Comparison of ENCODE assay signal across 8 mouse cellular contexts in the genomic region with DNA sequence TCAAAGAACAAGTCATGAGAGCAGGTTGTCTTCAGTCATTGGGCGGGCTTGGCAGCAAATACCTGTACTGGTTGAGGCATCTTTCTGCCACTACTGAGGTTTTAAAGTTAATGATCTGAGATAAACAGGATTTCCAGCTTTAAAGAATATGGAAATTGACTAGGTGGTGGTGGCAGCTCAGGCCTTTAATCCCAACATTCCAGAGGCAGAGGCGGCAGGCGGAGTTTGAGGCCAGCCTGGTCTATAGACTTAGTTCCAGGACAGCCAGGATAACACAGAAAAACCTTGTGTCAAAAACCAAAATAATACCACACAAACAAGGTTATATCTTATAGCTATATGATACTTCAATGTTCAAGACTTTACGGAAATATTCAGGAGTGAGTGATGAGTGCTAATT. TPM values are rescaled to one million over a fixed set of nuclear protein-coding genes. Genes with fewer than 3 reads are reported as not detected.
DNase-seq lines count a peak whose midpoint lies in the region; ATAC-seq and TF ChIP-seq lines count a peak whose summit lies in the region.

No protein-coding gene starts in this region.

- peak overlapping the region; percentile 96 for H3K4me3 ChIP-seq in layer of hippocampus, adult 2 months
- H3K4me3 ChIP-seq in embryonic facial prominence, embryonic 13.5 days: peak overlapping the region; percentile 97
- peak overlapping the region; percentile 94 for H3K4me3 ChIP-seq in intestine, embryonic 14.5 days (ENCODE audit: low read depth, low read length)
- H3K4me3 ChIP-seq in neural tube, embryonic 12.5 days: no peak overlapping the region; the same call in 1 of the 2 replicates

- WGBS in embryonic facial prominence, embryonic 13.5 days: 32% methylated on average over 4 of the region's 4 CpGs
- 35% methylated on average over 4 of the region's 4 CpGs for WGBS in intestine, embryonic 14.5 days
- 39% methylated on average over 4 of the region's 4 CpGs for WGBS in neural tube, embryonic 12.5 days

- DNase-seq in layer of hippocampus, adult 2 months (ENCODE audit: low spot score in 2 of 2): no peak
- DNase-seq in layer of hippocampus, postnatal 14 days (ENCODE audit: low spot score in 2 of 2): no peak
- no peak for DNase-seq in intestine, embryonic 14.5 days (ENCODE audit: low spot score)
- no peak for DNase-seq in ovary, postnatal 10 days (ENCODE audit: low spot score)
- DNase-seq in left cerebral cortex, adult 9 months (ENCODE audit: low spot score in 2 of 2): no peak
- no peak for DNase-seq in testis, postnatal 14 days (ENCODE audit: low spot score)

- no peaks in the 10 kb centered on the region for H3K27me3 ChIP-seq in embryonic facial prominence, embryonic 13.5 days
- no peaks in the 10 kb centered on the region for H3K27me3 ChIP-seq in intestine, embryonic 14.5 days (replicated peaks; ENCODE audit: control insufficient read depth, insufficient read depth, low read length)
- H3K27me3 ChIP-seq in neural tube, embryonic 12.5 days (replicated peaks): no peaks in the 10 kb centered on the region

- H3K27ac ChIP-seq in layer of hippocampus, adult 2 months: peak overlapping the region; percentile 97
- H3K27ac ChIP-seq in embryonic facial prominence, embryonic 13.5 days: peak overlapping the region; percentile 99
- H3K27ac ChIP-seq in intestine, embryonic 14.5 days (ENCODE audit: low read depth): peak overlapping the region; percentile 100
- no peak overlapping the region for H3K27ac ChIP-seq in neural tube, embryonic 12.5 days

- peak overlapping the region; percentile 95 for H3K9ac ChIP-seq in embryonic facial prominence, embryonic 13.5 days
- peak overlapping the region; percentile 95; the same call in 1 of the 2 replicates for H3K9ac ChIP-seq in intestine, embryonic 14.5 days (ENCODE audit: low read length)
- peak overlapping the region; percentile 89 for H3K9ac ChIP-seq in neural tube, embryonic 12.5 days

- peak overlapping the region; percentile 87 for H3K4me2 ChIP-seq in embryonic facial prominence, embryonic 13.5 days
- peak overlapping the region; percentile 75 for H3K4me2 ChIP-seq in intestine, embryonic 14.5 days (ENCODE audit: low read length)
- peak overlapping the region; percentile 73 for H3K4me2 ChIP-seq in neural tube, embryonic 12.5 days (replicated peaks)

- no peaks in the 10 kb centered on the region for H3K9me3 ChIP-seq in embryonic facial prominence, embryonic 13.5 days
- H3K9me3 ChIP-seq in intestine, embryonic 14.5 days (ENCODE audit: control insufficient read depth, low read length): no peaks in the 10 kb centered on the region
- H3K9me3 ChIP-seq in neural tube, embryonic 12.5 days: no peaks in the 10 kb centered on the region

- no peak for TF ChIP-seq CTCF in layer of hippocampus, adult 2 months (conservative IDR thresholded peaks at IDR 0.05)

- ATAC-seq in embryonic facial prominence, embryonic 13.5 days (ENCODE audit: insufficient number of reproducible peaks, insufficient read depth, low FRiP score, low TSS enrichment, low read depth): no peak
- no peak for ATAC-seq in intestine, embryonic 14.5 days (replicated peaks; ENCODE audit: low FRiP score, low TSS enrichment, low read depth)
- ATAC-seq in neural tube, embryonic 12.5 days (ENCODE audit: low FRiP score, low read depth): no peak

- peaks cover 20% of the 10 kb centered on the region for H3K4me1 ChIP-seq in embryonic facial prominence, embryonic 13.5 days
- H3K4me1 ChIP-seq in intestine, embryonic 14.5 days (replicated peaks; ENCODE audit: control insufficient read depth, insufficient read depth, low read length): peaks cover 15% of the 10 kb centered on the region
- H3K4me1 ChIP-seq in neural tube, embryonic 12.5 days: peaks cover 20% of the 10 kb centered on the region

- peaks cover 3% of the 10 kb centered on the region; the same call in 1 of the 2 replicates for H3K36me3 ChIP-seq in embryonic facial prominence, embryonic 13.5 days
- no peaks in the 10 kb centered on the region for H3K36me3 ChIP-seq in intestine, embryonic 14.5 days (ENCODE audit: control insufficient read depth, insufficient read depth, low read length)
- 0 out of 2 replicates have a peak, but pooled peaks cover under 1% of the 10 kb centered on the region for H3K36me3 ChIP-seq in neural tube, embryonic 12.5 days

RNA-seq across cellular contexts. Expression of gene Msantd2, which starts 1.1 kb away (rescaled TPM):
- total RNA-seq in layer of hippocampus, adult 2 months (2021): 10 to 100 TPM; 20.5 to 25.6 TPM
- total RNA-seq in layer of hippocampus, postnatal 14 days (2021): 10 to 100 TPM; 22.3 to 22.7 TPM
- 31.1 and 34.9 TPM in 2 replicates for polyA plus RNA-seq in embryonic facial prominence, embryonic 13.5 days (2015; fragmentation: Nextera tagmentation; extraction: Ambion mirVana)
- polyA plus RNA-seq in intestine, embryonic 14.5 days (2014; fragmentation: Nextera tagmentation; extraction: Ambion mirVana): 28.7 and 29.5 TPM in 2 replicates
- 49.2 and 49.4 TPM in 2 replicates for polyA plus RNA-seq in neural tube, embryonic 12.5 days (2016; fragmentation: Nextera tagmentation; extraction: Ambion mirVana)

RNA-seq across cellular contexts. Expression of gene Esam, which starts 39.8 kb away (rescaled TPM):
- 10 to 100 TPM; 18.3 to 19.3 TPM for total RNA-seq in layer of hippocampus, adult 2 months (2021)
- 10 to 100 TPM; 26.9 to 27.8 TPM for total RNA-seq in layer of hippocampus, postnatal 14 days (2021)
- polyA plus RNA-seq in embryonic facial prominence, embryonic 13.5 days (2015; fragmentation: Nextera tagmentation; extraction: Ambion mirVana): 39.5 and 41.7 TPM in 2 replicates
- polyA plus RNA-seq in intestine, embryonic 14.5 days (2014; fragmentation: Nextera tagmentation; extraction: Ambion mirVana): 47.2 and 50.4 TPM in 2 replicates
- 37.7 and 38.2 TPM in 2 replicates for polyA plus RNA-seq in neural tube, embryonic 12.5 days (2016; fragmentation: Nextera tagmentation; extraction: Ambion mirVana)

RNA-seq across cellular contexts. Expression of gene Vsig2, which starts 51.0 kb away (rescaled TPM):
- total RNA-seq in layer of hippocampus, adult 2 months (2021): 1 to 10 TPM; 2.5 to 3.7 TPM
- 1 to 10 TPM; 3.5 to 6.2 TPM for total RNA-seq in layer of hippocampus, postnatal 14 days (2021)
- polyA plus RNA-seq in embryonic facial prominence, embryonic 13.5 days (2015; fragmentation: Nextera tagmentation; extraction: Ambion mirVana): 1.5 and 1.6 TPM in 2 replicates
- 2.9 and 6.3 TPM in 2 replicates for polyA plus RNA-seq in intestine, embryonic 14.5 days (2014; fragmentation: Nextera tagmentation; extraction: Ambion mirVana)
- 0.58 and 1.3 TPM in 2 replicates for polyA plus RNA-seq in neural tube, embryonic 12.5 days (2016; fragmentation: Nextera tagmentation; extraction: Ambion mirVana)

RNA-seq across cellular contexts. Expression of gene Robo3, which starts 55.0 kb away (rescaled TPM):
- total RNA-seq in layer of hippocampus, adult 2 months (2021): 10 to 100 TPM; 14.8 to 19.0 TPM
- total RNA-seq in layer of hippocampus, postnatal 14 days (2021): 10 to 100 TPM; 19.0 to 22.3 TPM
- 0.44 and 0.62 TPM in 2 replicates for polyA plus RNA-seq in embryonic facial prominence, embryonic 13.5 days (2015; fragmentation: Nextera tagmentation; extraction: Ambion mirVana)
- polyA plus RNA-seq in intestine, embryonic 14.5 days (2014; fragmentation: Nextera tagmentation; extraction: Ambion mirVana): not detected in 2 replicates
- 124 and 127 TPM in 2 replicates for polyA plus RNA-seq in neural tube, embryonic 12.5 days (2016; fragmentation: Nextera tagmentation; extraction: Ambion mirVana)
